Mouse (Mus musculus) lung, embryonic 15.5 days (tissue): Measurements from ENCODE around the gene Cacng4. TPM values are rescaled to one million over a fixed set of nuclear protein-coding genes. Genes with fewer than 3 reads are reported as not detected.

Experiments used
- ATAC-seq: fragments of 200-750 bp; cut with Nextera tagmentation; 2 replicates; pipeline ENCODE4 v1.8.0; 2017; ENCODE audit warnings: moderate number of reproducible peaks, borderline replicate concordance; ENCODE audit not compliant: low FRiP score, low TSS enrichment; ENCODE audit errors: extremely low read depth
- H3K27ac ChIP-seq: fragments of 300-500 bp; sonication (generic); 2 replicates; pipeline ENCODE4 v1.5.1; 2015; ENCODE audit warnings: moderate library complexity, mild to moderate bottlenecking, inconsistent platforms
- H3K27me3 ChIP-seq: fragments of 300-500 bp; sonication (generic); 2 replicates; pipeline ENCODE4 v1.6.1; 2015; ENCODE audit warnings: inconsistent platforms
- H3K36me3 ChIP-seq: fragments of 300-500 bp; sonication (generic); 2 replicates; pipeline ENCODE4 v1.6.1; 2015; ENCODE audit warnings: inconsistent platforms
- H3K4me1 ChIP-seq: fragments of 300-500 bp; sonication (generic); 2 replicates; pipeline ENCODE4 v1.6.1; 2015; ENCODE audit warnings: inconsistent platforms
- H3K4me2 ChIP-seq: fragments of 300-500 bp; sonication (generic); 2 replicates; pipeline ENCODE4 v1.6.1; 2015; ENCODE audit warnings: inconsistent platforms, mild to moderate bottlenecking, moderate library complexity
- H3K4me3 ChIP-seq: fragments of 300-500 bp; sonication (generic); 2 replicates; pipeline ENCODE4 v1.5.1; 2015; ENCODE audit warnings: mild to moderate bottlenecking, inconsistent platforms
- H3K9ac ChIP-seq: fragments of 300-500 bp; sonication (generic); 2 replicates; pipeline ENCODE4 v1.6.1; 2015; ENCODE audit warnings: inconsistent platforms
- H3K9me3 ChIP-seq: fragments of 300-500 bp; sonication (generic); 2 replicates; pipeline ENCODE4 v1.6.1; 2016; ENCODE audit warnings: inconsistent platforms
- WGBS: fragments of 180-500 bp; shearing (Covaris S2); methylation state at CpG from one replicate; pipeline ENCODE4 v1.1.7; 2015; 5-methylcytosine and 5-hydroxymethylcytosine counted together
- polyA plus RNA-seq: library from polyadenylated mRNA; unstranded; fragments of >200 nt; fragmentation: Nextera tagmentation; extraction: Ambion mirVana; gene quantifications from 2 replicates; pipeline ENCODE4 v1.2.1, GENCODE M21; 2015

Cacng4 gene
- polyA plus RNA-seq, 1 experiment from 2014 or later: 1.2 TPM

GRCm38 (mm10) chr11:107682694-107683355 is 111.5 kb downstream of the Cacng4 start:
- Histone ChIP-seq H3K36me3 (peaks cover 18% of the 10 kb centered on the region), H3K9me3 (no peaks in the 10 kb centered on the region), H3K4me2 (no peak overlapping the region), H3K27ac (no peak overlapping the region), H3K4me3 (no peak overlapping the region), H3K27me3 (no peaks in the 10 kb centered on the region), H3K4me1 (no peaks in the 10 kb centered on the region), H3K9ac (no peak overlapping the region)
- no peak for ATAC-seq
- WGBS: 74% methylated on average over 9 of the region's 9 CpGs

Other genes with a start within 250 kb of the Cacng4 start
- 17.1 and 20.2 TPM in 2 replicates for gene Helz, start 246.6 kb downstream of the Cacng4 start, polyA plus RNA-seq
- gene Cacng1, start 78.0 kb downstream of the Cacng4 start, polyA plus RNA-seq: 0.43 TPM in 1 of 2 replicates, not detected in the other
- gene Cacng5, start 120.5 kb upstream of the Cacng4 start, polyA plus RNA-seq: 0.13 and 0.20 TPM in 2 replicates